8 mouse cellular contexts compared by ENCODE assay signal in genomic region chr10:81432169-81432867, GRCm38 (mm10). TPM values are rescaled to one million over a fixed set of nuclear protein-coding genes. Genes with fewer than 3 reads are reported as not detected.
DNase-seq lines count a peak whose midpoint lies in the region; ATAC-seq and TF ChIP-seq lines count a peak whose summit lies in the region.

No protein-coding gene starts in this region.

- TF ChIP-seq EP300 in stomach, postnatal 0 days (optimal IDR thresholded peaks at IDR 0.05), result no peak

- WGBS in liver, adult 2 months, result 51% methylated on average over 21 of the region's 21 CpGs
- 67% methylated on average over 21 of the region's 21 CpGs for WGBS in embryonic facial prominence, embryonic 14.5 days
- WGBS in hindbrain, embryonic 16.5 days, result 59% methylated on average over 21 of the region's 21 CpGs
- 54% methylated on average over 21 of the region's 21 CpGs for WGBS in liver, embryonic 15.5 days (ENCODE audit: insufficient replicate concordance)
- WGBS in stomach, postnatal 0 days, result 63% methylated on average over 21 of the region's 21 CpGs

- H3K4me3 ChIP-seq in liver, adult 2 months (ENCODE audit: insufficient read depth, low read depth, low read length), result no peak overlapping the region
- peak overlapping the region; percentile 13; the same call in 1 of the 2 replicates for H3K4me3 ChIP-seq in embryonic facial prominence, embryonic 14.5 days (ENCODE audit: low read depth, low read length)
- peak overlapping the region; percentile 33 for H3K4me3 ChIP-seq in hindbrain, embryonic 16.5 days (ENCODE audit: low read length)
- H3K4me3 ChIP-seq in liver, embryonic 15.5 days (replicated peaks), result 0 out of 2 replicates have a peak overlapping the region, but pooled peaks have one; percentile 4
- H3K4me3 ChIP-seq in stomach, postnatal 0 days (ENCODE audit: low read depth, low read length), result no peak overlapping the region

- no peaks in the 10 kb centered on the region for H3K9me3 ChIP-seq in embryonic facial prominence, embryonic 14.5 days (ENCODE audit: control insufficient read depth, low read length)
- H3K9me3 ChIP-seq in hindbrain, embryonic 16.5 days (ENCODE audit: control insufficient read depth, low read length), result no peaks in the 10 kb centered on the region; the same call in 1 of the 2 replicates
- no peaks in the 10 kb centered on the region for H3K9me3 ChIP-seq in liver, embryonic 15.5 days (replicated peaks)
- no peaks in the 10 kb centered on the region for H3K9me3 ChIP-seq in stomach, postnatal 0 days (ENCODE audit: control insufficient read depth, low read length)

- H3K27ac ChIP-seq in liver, adult 2 months (replicated peaks; ENCODE audit: insufficient read depth, low read depth, low read length), result peak overlapping the region; percentile 8; the same call in 1 of the 2 replicates
- H3K27ac ChIP-seq in embryonic facial prominence, embryonic 14.5 days (replicated peaks; ENCODE audit: low read depth, low read length), result no peak overlapping the region
- peak overlapping the region; percentile 33 for H3K27ac ChIP-seq in hindbrain, embryonic 16.5 days (ENCODE audit: low read depth, low read length)
- H3K27ac ChIP-seq in liver, embryonic 15.5 days (replicated peaks), result no peak overlapping the region
- no peak overlapping the region for H3K27ac ChIP-seq in stomach, postnatal 0 days (replicated peaks)

- DNase-seq in liver, adult 2 months (ENCODE audit: extremely low read depth, low read depth, low spot score), result no peak
- DNase-seq in liver, result no peak
- DNase-seq in embryonic facial prominence, embryonic 14.5 days (ENCODE audit: low spot score), result no peak
- peak; percentile 12 for DNase-seq in stomach, postnatal 0 days (ENCODE audit: low spot score)
- DNase-seq in thymus, postnatal 10 days (ENCODE audit: low spot score in 2 of 2), result no peak

- H3K27me3 ChIP-seq in liver, adult 2 months (ENCODE audit: control insufficient read depth, insufficient read depth, low read length), result no peaks in the 10 kb centered on the region
- H3K27me3 ChIP-seq in embryonic facial prominence, embryonic 14.5 days (replicated peaks; ENCODE audit: control insufficient read depth, insufficient read depth, low read length), result peaks cover 6% of the 10 kb centered on the region; the same call in 1 of the 2 replicates
- peaks cover 6% of the 10 kb centered on the region; the same call in 1 of the 2 replicates for H3K27me3 ChIP-seq in hindbrain, embryonic 16.5 days (replicated peaks; ENCODE audit: control insufficient read depth, insufficient read depth, low read length)
- H3K27me3 ChIP-seq in liver, embryonic 15.5 days, result peaks cover 55% of the 10 kb centered on the region
- H3K27me3 ChIP-seq in stomach, postnatal 0 days (ENCODE audit: control insufficient read depth, insufficient read depth, low read length), result no peaks in the 10 kb centered on the region

- no peak for TF ChIP-seq CTCF in liver, adult 2 months (IDR thresholded peaks at IDR 0.05; ENCODE audit: low read depth, low read length)
- TF ChIP-seq CTCF in stomach, postnatal 0 days (IDR thresholded peaks at IDR 0.05; ENCODE audit: low read depth), result no peak

- no peak for TF ChIP-seq POLR2A in liver, adult 2 months (IDR thresholded peaks at IDR 0.05; ENCODE audit: extremely low read depth, insufficient read depth, low read length)

- H3K4me2 ChIP-seq in embryonic facial prominence, embryonic 14.5 days (ENCODE audit: low read depth, low read length), result peak overlapping the region; percentile 57
- H3K4me2 ChIP-seq in hindbrain, embryonic 16.5 days (ENCODE audit: low read length), result peak overlapping the region; percentile 61
- peak overlapping the region; percentile 63 for H3K4me2 ChIP-seq in liver, embryonic 15.5 days
- peak overlapping the region; percentile 32; the same call in 1 of the 2 replicates for H3K4me2 ChIP-seq in stomach, postnatal 0 days (replicated peaks; ENCODE audit: low read depth)

- ATAC-seq in embryonic facial prominence, embryonic 14.5 days (ENCODE audit: low read depth), result no peak; the same call in 1 of the 2 replicates
- peak; percentile 4 for ATAC-seq in hindbrain, embryonic 16.5 days
- ATAC-seq in liver, embryonic 15.5 days (ENCODE audit: insufficient read depth), result no peak
- ATAC-seq in stomach, postnatal 0 days (ENCODE audit: low FRiP score, low TSS enrichment), result no peak
- ATAC-seq in cerebellum, adult (ENCODE audit: insufficient number of reproducible peaks, low FRiP score, low TSS enrichment), result no peak

- H3K36me3 ChIP-seq in liver, adult 2 months (ENCODE audit: control insufficient read depth, insufficient read depth, low read length), result no peaks in the 10 kb centered on the region
- no peaks in the 10 kb centered on the region for H3K36me3 ChIP-seq in embryonic facial prominence, embryonic 14.5 days (ENCODE audit: control insufficient read depth, insufficient read depth, low read length)
- H3K36me3 ChIP-seq in hindbrain, embryonic 16.5 days (ENCODE audit: control insufficient read depth, insufficient read depth, low read length), result no peaks in the 10 kb centered on the region
- H3K36me3 ChIP-seq in liver, embryonic 15.5 days (replicated peaks), result no peaks in the 10 kb centered on the region
- no peaks in the 10 kb centered on the region for H3K36me3 ChIP-seq in stomach, postnatal 0 days (ENCODE audit: control insufficient read depth, insufficient read depth, low read length)

- peaks cover 41% of the 10 kb centered on the region for H3K4me1 ChIP-seq in liver, adult 2 months (ENCODE audit: control insufficient read depth, insufficient read depth, low read length)
- peaks cover 14% of the 10 kb centered on the region; the same call in 1 of the 2 replicates for H3K4me1 ChIP-seq in embryonic facial prominence, embryonic 14.5 days (ENCODE audit: control insufficient read depth, insufficient read depth, low read length)
- peaks cover 27% of the 10 kb centered on the region for H3K4me1 ChIP-seq in hindbrain, embryonic 16.5 days (ENCODE audit: control insufficient read depth, insufficient read depth, low read depth, low read length)
- H3K4me1 ChIP-seq in liver, embryonic 15.5 days (replicated peaks), result peaks cover 61% of the 10 kb centered on the region
- no peaks in the 10 kb centered on the region for H3K4me1 ChIP-seq in stomach, postnatal 0 days (replicated peaks; ENCODE audit: control insufficient read depth, insufficient read depth)

- peaks cover 5% of the 10 kb centered on the region; the same call in 1 of the 2 replicates for H3K79me2 ChIP-seq in liver, adult 2 months (ENCODE audit: control insufficient read depth, insufficient read depth, low read length)

- H3K9ac ChIP-seq in liver, adult 2 months (ENCODE audit: low read depth, low read length), result no peak overlapping the region
- H3K9ac ChIP-seq in embryonic facial prominence, embryonic 14.5 days (ENCODE audit: low read depth, low read length), result peak overlapping the region; percentile 30; the same call in 1 of the 2 replicates
- peak overlapping the region; percentile 48; the same call in 1 of the 2 replicates for H3K9ac ChIP-seq in hindbrain, embryonic 16.5 days (ENCODE audit: low read depth, low read length)
- no peak overlapping the region for H3K9ac ChIP-seq in liver, embryonic 15.5 days
- no peak overlapping the region for H3K9ac ChIP-seq in stomach, postnatal 0 days (ENCODE audit: low read length)

RNA-seq across cellular contexts. Expression of gene Nfic, which starts 23.1 kb away (rescaled TPM):
- total RNA-seq in liver, adult 2 months (2014; rRNA removed), result 7.4 and 16.4 TPM in 2 replicates
- polyA plus RNA-seq in liver, adult 2 months (2012; rRNA removed), result 32.8 and 56.4 TPM in 2 replicates
- 100.0 and 103 TPM in 2 replicates for polyA plus RNA-seq in embryonic facial prominence, embryonic 14.5 days (2014; fragmentation: Nextera tagmentation; extraction: Ambion mirVana)
- polyA plus RNA-seq in hindbrain, embryonic 16.5 days (2015; fragmentation: Nextera tagmentation; extraction: Ambion mirVana), result 24.5 and 34.5 TPM in 2 replicates
- 9.5 and 11.5 TPM in 2 replicates for polyA plus RNA-seq in liver, embryonic 15.5 days (2015; fragmentation: Nextera tagmentation; extraction: Ambion mirVana)
- 40.4 and 42.4 TPM in 2 replicates for polyA plus RNA-seq in stomach, postnatal 0 days (2015; fragmentation: Nextera tagmentation; extraction: Ambion mirVana)

RNA-seq across cellular contexts. Expression of gene Smim24, which starts 39.5 kb away (rescaled TPM):
- total RNA-seq in liver, adult 2 months (2014; rRNA removed), result 1.3 and 1.5 TPM in 2 replicates
- polyA plus RNA-seq in liver, adult 2 months (2012; rRNA removed), result 2.3 and 4.1 TPM in 2 replicates
- 3.9 and 4.1 TPM in 2 replicates for polyA plus RNA-seq in embryonic facial prominence, embryonic 14.5 days (2014; fragmentation: Nextera tagmentation; extraction: Ambion mirVana)
- polyA plus RNA-seq in hindbrain, embryonic 16.5 days (2015; fragmentation: Nextera tagmentation; extraction: Ambion mirVana), result 1.6 and 2.3 TPM in 2 replicates
- 1.9 and 2.3 TPM in 2 replicates for polyA plus RNA-seq in liver, embryonic 15.5 days (2015; fragmentation: Nextera tagmentation; extraction: Ambion mirVana)
- 205 and 239 TPM in 2 replicates for polyA plus RNA-seq in stomach, postnatal 0 days (2015; fragmentation: Nextera tagmentation; extraction: Ambion mirVana)

RNA-seq across cellular contexts. Expression of gene Gm48552, which starts 43.5 kb away (rescaled TPM):
- total RNA-seq in liver, adult 2 months (2014; rRNA removed), result 0.40 TPM in 1 of 2 replicates, not detected in the other
- polyA plus RNA-seq in liver, adult 2 months (2012; rRNA removed), result 0.26 and 1.4 TPM in 2 replicates
- 0.77 and 0.88 TPM in 2 replicates for polyA plus RNA-seq in embryonic facial prominence, embryonic 14.5 days (2014; fragmentation: Nextera tagmentation; extraction: Ambion mirVana)
- polyA plus RNA-seq in hindbrain, embryonic 16.5 days (2015; fragmentation: Nextera tagmentation; extraction: Ambion mirVana), result 1.5 and 2.2 TPM in 2 replicates
- 0.56 TPM in 1 of 2 replicates, not detected in the other for polyA plus RNA-seq in liver, embryonic 15.5 days (2015; fragmentation: Nextera tagmentation; extraction: Ambion mirVana)
- polyA plus RNA-seq in stomach, postnatal 0 days (2015; fragmentation: Nextera tagmentation; extraction: Ambion mirVana), result 0.29 and 0.36 TPM in 2 replicates

RNA-seq across cellular contexts. Expression of gene Gm48551, which starts 48.1 kb away (rescaled TPM):
- 2.4 TPM in 1 of 2 replicates, not detected in the other for total RNA-seq in liver, adult 2 months (2014; rRNA removed)
- polyA plus RNA-seq in liver, adult 2 months (2012; rRNA removed), result 0.32 and 0.44 TPM in 2 replicates
- polyA plus RNA-seq in embryonic facial prominence, embryonic 14.5 days (2014; fragmentation: Nextera tagmentation; extraction: Ambion mirVana), result 2.4 and 2.6 TPM in 2 replicates
- polyA plus RNA-seq in hindbrain, embryonic 16.5 days (2015; fragmentation: Nextera tagmentation; extraction: Ambion mirVana), result 7.9 and 9.4 TPM in 2 replicates
- 0.75 and 0.88 TPM in 2 replicates for polyA plus RNA-seq in liver, embryonic 15.5 days (2015; fragmentation: Nextera tagmentation; extraction: Ambion mirVana)
- polyA plus RNA-seq in stomach, postnatal 0 days (2015; fragmentation: Nextera tagmentation; extraction: Ambion mirVana), result 1.1 and 1.4 TPM in 2 replicates

RNA-seq across cellular contexts. Expression of gene Dohh, which starts 48.1 kb away (rescaled TPM):
- total RNA-seq in liver, adult 2 months (2014; rRNA removed), result 39.7 and 53.8 TPM in 2 replicates
- 42.6 and 49.7 TPM in 2 replicates for polyA plus RNA-seq in liver, adult 2 months (2012; rRNA removed)
- polyA plus RNA-seq in embryonic facial prominence, embryonic 14.5 days (2014; fragmentation: Nextera tagmentation; extraction: Ambion mirVana), result 61.4 and 67.1 TPM in 2 replicates
- polyA plus RNA-seq in hindbrain, embryonic 16.5 days (2015; fragmentation: Nextera tagmentation; extraction: Ambion mirVana), result 99.8 and 108 TPM in 2 replicates
- polyA plus RNA-seq in liver, embryonic 15.5 days (2015; fragmentation: Nextera tagmentation; extraction: Ambion mirVana), result 50.9 and 56.2 TPM in 2 replicates
- 59.4 and 63.0 TPM in 2 replicates for polyA plus RNA-seq in stomach, postnatal 0 days (2015; fragmentation: Nextera tagmentation; extraction: Ambion mirVana)

Comparison
In these comparisons a context has a peak if more than half of its experiments do, and no peak if none do; other contexts are left out.
1. H3K27ac ChIP-seq: peak in liver, adult 2 months (single experiment) and hindbrain, embryonic 16.5 days (single experiment); none in embryonic facial prominence, embryonic 14.5 days (single experiment), liver, embryonic 15.5 days (single experiment) and stomach, postnatal 0 days (single experiment).
2. H3K4me3 ChIP-seq: peak in embryonic facial prominence, embryonic 14.5 days (single experiment), hindbrain, embryonic 16.5 days (single experiment) and liver, embryonic 15.5 days (single experiment); none in liver, adult 2 months (single experiment) and stomach, postnatal 0 days (single experiment).
3. H3K9ac ChIP-seq: peak in embryonic facial prominence, embryonic 14.5 days (single experiment) and hindbrain, embryonic 16.5 days (single experiment); none in liver, adult 2 months (single experiment), liver, embryonic 15.5 days (single experiment) and stomach, postnatal 0 days (single experiment).
4. RNA of gene Smim24, which starts 39.5 kb away (polyA plus RNA-seq): 205 to 239 TPM in stomach, postnatal 0 days; 2.3 to 4.1 TPM in liver, adult 2 months, 3.9 to 4.1 TPM in embryonic facial prominence, embryonic 14.5 days, 1.9 to 2.3 TPM in liver, embryonic 15.5 days and 1.6 to 2.3 TPM in hindbrain, embryonic 16.5 days; every median in the first group is over 10 times any median in the second.
5. Peak in every context shown above with its lines, with median percentiles within 50 percentile points of each other: H3K4me2 ChIP-seq.